Mouse (Mus musculus): ENCODE data around the gene Prorsd1.

The Prorsd1 gene

GRCm38 (mm10) chr11:29503948-29504893 lies 10.6 kb downstream of the Prorsd1 start:
- DNase-seq (ENCODE audit: low spot score in 2 of 2), result no peak

GRCm38 (mm10) chr11:29496962-29497361 lies 17.9 kb downstream of the Prorsd1 start:
- DNase-seq (ENCODE audit: low spot score in 2 of 2), result no peak

GRCm38 (mm10) chr11:29493135-29493534 lies 21.7 kb downstream of the Prorsd1 start:
- no peak for DNase-seq (ENCODE audit: low spot score in 2 of 2)

- DNase-seq (ENCODE audit: low spot score in 2 of 2), result no peak
Observed at GRCm38 (mm10) chr11:29474676-29475075, 40.2 kb downstream of the Prorsd1 start.
